Mouse (Mus musculus) cerebellum, adult 2 months (tissue): ENCODE measurements around the gene Gm10961. TPM values are rescaled to one million over a fixed set of nuclear protein-coding genes. Genes with fewer than 3 reads are reported as not detected.
"Not testable (repeated sequence)": the region's sequence is repeated elsewhere in the genome, so short reads cannot be mapped to it uniquely, and the experiment has no call there.

Source experiments
- DNase-seq, 2 experiments: peaks; one replicate each; pipeline ENCODE4 v3.0.0; 2021
- H3K27ac ChIP-seq: fragments of 200-500 bp; 2 replicates; pipeline ENCODE4 v1.5.1; 2012; ENCODE audit warnings: low read length, control low read depth, inconsistent platforms; ENCODE audit not compliant: insufficient read depth
- H3K27me3 ChIP-seq: fragments of 200-500 bp; 2 replicates; pipeline ENCODE4 v1.6.1; 2012; ENCODE audit warnings: inconsistent platforms, mild to moderate bottlenecking, low read length, moderate library complexity; ENCODE audit not compliant: control insufficient read depth, insufficient read depth
- H3K4me1 ChIP-seq: fragments of 200-500 bp; 2 replicates; pipeline ENCODE4 v1.6.1; 2011; ENCODE audit warnings: low read length; ENCODE audit not compliant: control insufficient read depth, insufficient read depth
- H3K4me3 ChIP-seq: fragments of 200-500 bp; replicated peaks from 2 replicates; pipeline ENCODE3; 2011; ENCODE audit warnings: mild to moderate bottlenecking, low read depth, low read length, control low read depth; ENCODE audit not compliant: insufficient read depth
- CTCF ChIP-seq: fragments of 200-500 bp; IDR thresholded peaks from 2 replicates; pipeline ENCODE4 v1.5.1; 2011; ENCODE audit warnings: low read depth, mild to moderate bottlenecking, control low read depth, low read length, moderate library complexity, borderline replicate concordance; ENCODE audit not compliant: insufficient read depth
- POLR2A ChIP-seq: fragments of 200-500 bp; IDR thresholded peaks from 2 replicates; pipeline ENCODE4 v1.6.1; 2011; ENCODE audit warnings: low read length, control low read depth, borderline replicate concordance; ENCODE audit not compliant: insufficient read depth
- WGBS: fragments of 180-500 bp; shearing (Covaris S2); methylation state at CpG from one replicate; pipeline ENCODE4 v1.1.7; 2018; 5-methylcytosine and 5-hydroxymethylcytosine counted together
- polyA plus RNA-seq: library from polyadenylated mRNA; depleted of rRNA; stranded (reverse); fragments of >200 nt; gene quantifications from 2 replicates; pipeline ENCODE4 v1.2.3, GENCODE M21; 2012

The Gm10961 gene
- polyA plus RNA-seq, 1 experiment: not detected

- Histone ChIP-seq H3K27me3 (no peaks in the 10 kb centered on the region), H3K4me3 (no peak overlapping the region), H3K27ac (no peak overlapping the region), H3K4me1 (no peaks in the 10 kb centered on the region; the same call in 1 of the 2 replicates)
- TF ChIP-seq POLR2A (no peak), CTCF (no peak)
- WGBS: 94% methylated on average over 9 of the region's 9 CpGs
- no peak for DNase-seq
Observed at GRCm38 (mm10) chr3:107633906-107634305, 2.8 kb downstream of the Gm10961 start.

GRCm38 (mm10) chr3:107635836-107636235 lies 4.7 kb downstream of the Gm10961 start:
- Histone ChIP-seq H3K27ac (no peak overlapping the region), H3K27me3 (no peaks in the 10 kb centered on the region), H3K4me1 (no peaks in the 10 kb centered on the region), H3K4me3 (no peak overlapping the region)
- TF ChIP-seq CTCF (no peak), POLR2A (no peak)
- WGBS: 53% methylated on average over 8 of the region's 8 CpGs
- DNase-seq: no peak

GRCm38 (mm10) chr3:107636236-107636635 lies 5.1 kb downstream of the Gm10961 start:
- DNase-seq: no peak
- TF ChIP-seq POLR2A (no peak), CTCF (no peak)
- 68% methylated on average over 3 of the region's 3 CpGs for WGBS
- Histone ChIP-seq H3K4me1 (no peaks in the 10 kb centered on the region), H3K27me3 (no peaks in the 10 kb centered on the region), H3K27ac (no peak overlapping the region), H3K4me3 (no peak overlapping the region)

GRCm38 (mm10) chr3:107637606-107638172 lies 6.6 kb downstream of the Gm10961 start:
- WGBS: 65% methylated on average over 5 of the region's 5 CpGs
- H3K4me1 ChIP-seq: no peaks in the 10 kb centered on the region
- no peak overlapping the region for H3K27ac ChIP-seq
- H3K4me3 ChIP-seq: no peak overlapping the region
- H3K27me3 ChIP-seq: no peaks in the 10 kb centered on the region
- no peak for DNase-seq
- TF ChIP-seq POLR2A: no peak
- no peak for TF ChIP-seq CTCF

- H3K4me3 ChIP-seq: no peak overlapping the region
- no peaks in the 10 kb centered on the region for H3K27me3 ChIP-seq
- no peaks in the 10 kb centered on the region for H3K4me1 ChIP-seq
- no peak overlapping the region for H3K27ac ChIP-seq
- TF ChIP-seq POLR2A (no peak), CTCF (no peak)
- 55% methylated on average over 3 of the region's 3 CpGs for WGBS
- DNase-seq: no peak
Observed at GRCm38 (mm10) chr3:107646947-107647346, 15.8 kb downstream of the Gm10961 start.

- 57% methylated on average over 5 of the region's 5 CpGs for WGBS
Observed at GRCm38 (mm10) chr3:107650276-107650675, 19.2 kb downstream of the Gm10961 start.

GRCm38 (mm10) chr3:107652968-107653367 lies 21.8 kb downstream of the Gm10961 start:
- 92% methylated on average over 3 of the region's 3 CpGs for WGBS
- TF ChIP-seq POLR2A: no peak
- no peak for TF ChIP-seq CTCF
- H3K4me3 ChIP-seq: no peak overlapping the region
- H3K27ac ChIP-seq: no peak overlapping the region
- DNase-seq: no peak
- H3K4me1 ChIP-seq: no peaks in the 10 kb centered on the region
- no peaks in the 10 kb centered on the region for H3K27me3 ChIP-seq

More at GRCm38 (mm10) chr3:107650276-107650675, 19.2 kb downstream of the Gm10961 start:
- DNase-seq, H3K27me3 ChIP-seq, H3K27ac ChIP-seq, H3K4me1 ChIP-seq, H3K4me3 ChIP-seq: not testable (repeated sequence)

GRCm38 (mm10) chr3:107654861-107655260 lies 23.7 kb downstream of the Gm10961 start:
- no peak overlapping the region for H3K27ac ChIP-seq
- WGBS: 77% methylated on average over 3 of the region's 3 CpGs
- H3K4me1 ChIP-seq: no peaks in the 10 kb centered on the region
- TF ChIP-seq POLR2A (no peak), CTCF (no peak)
- H3K27me3 ChIP-seq: no peaks in the 10 kb centered on the region
- no peak overlapping the region for H3K4me3 ChIP-seq
- DNase-seq: no peak
